Mouse (Mus musculus): ENCODE results near the gene 4930432M17Rik. TPM values are rescaled to one million over a fixed set of nuclear protein-coding genes. Genes with fewer than 3 reads are reported as not detected.

The 4930432M17Rik gene
- polyA plus RNA-seq, 2 experiments = not detected

DNA sequence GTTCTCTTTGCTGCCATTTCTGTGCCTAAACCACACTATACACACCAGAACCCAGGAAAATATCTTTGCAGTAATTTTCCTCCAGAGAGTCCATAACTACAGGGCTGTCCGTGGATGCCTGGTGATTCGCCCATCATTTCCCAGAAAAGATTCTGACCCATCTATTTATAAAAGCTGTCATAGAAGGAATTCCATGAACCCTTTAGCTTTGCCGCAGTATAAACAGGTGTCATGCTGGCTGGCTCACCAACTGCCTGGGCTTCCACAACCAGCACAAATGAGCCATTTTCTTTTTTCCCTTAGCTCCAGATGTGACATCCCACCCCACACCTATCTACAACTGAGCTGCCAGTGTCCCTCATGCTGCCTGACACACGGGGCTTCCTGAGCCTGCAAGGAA lies 14.0 kb downstream of the 4930432M17Rik start:
- 71% methylated on average over 4 of the region's 4 CpGs for WGBS
- no peak overlapping the region for H3K9ac ChIP-seq (ENCODE audit: low read depth, low read length, severe bottlenecking)
- no peaks in the 10 kb centered on the region for H3K4me1 ChIP-seq (ENCODE audit: control insufficient read depth, insufficient read depth, low read length)
- no peak overlapping the region for H3K4me3 ChIP-seq (replicated peaks; ENCODE audit: low read length)
- H3K9me3 ChIP-seq (ENCODE audit: control insufficient read depth, low read length) = no peaks in the 10 kb centered on the region
- ATAC-seq (ENCODE audit: low FRiP score, low read depth) (no peak), DNase-seq (ENCODE audit: low spot score) (no peak)
- no peaks in the 10 kb centered on the region for H3K36me3 ChIP-seq (ENCODE audit: control insufficient read depth, insufficient read depth, low read length)
- TF ChIP-seq POLR2A (IDR thresholded peaks at IDR 0.05; ENCODE audit: borderline replicate concordance, extremely low read depth, insufficient read depth, insufficient read length) = no peak
- no peak overlapping the region for H3K4me2 ChIP-seq (replicated peaks; ENCODE audit: low read depth, low read length, severe bottlenecking)
- H3K27me3 ChIP-seq (ENCODE audit: control insufficient read depth, insufficient read depth, low read length) = no peaks in the 10 kb centered on the region
- no peak overlapping the region for H3K27ac ChIP-seq (replicated peaks; ENCODE audit: low read depth, low read length)

DNA sequence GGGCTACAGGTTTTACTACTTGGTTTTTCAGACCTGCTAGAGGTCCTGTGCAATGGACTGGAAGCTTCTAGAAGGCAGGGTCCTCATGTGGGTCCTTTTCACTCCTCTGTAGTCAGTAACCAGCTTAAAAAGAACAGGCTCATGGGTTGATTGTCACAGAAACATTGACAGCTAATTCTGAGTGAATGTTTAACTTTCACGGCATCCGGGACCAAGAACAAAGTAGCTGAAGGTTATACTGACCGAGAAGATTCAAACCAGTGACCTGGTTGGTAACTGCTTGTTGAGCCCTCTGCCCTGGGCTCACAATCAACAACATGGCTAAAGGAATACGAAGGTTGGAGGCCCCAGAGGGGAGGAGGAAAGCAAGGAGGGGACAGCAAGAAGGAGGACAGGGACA lies 14.4 kb downstream of the 4930432M17Rik start:
- no peak overlapping the region for H3K4me2 ChIP-seq (replicated peaks; ENCODE audit: low read depth, low read length, severe bottlenecking)
- no peaks in the 10 kb centered on the region for H3K4me1 ChIP-seq (ENCODE audit: control insufficient read depth, insufficient read depth, low read length)
- no peak overlapping the region for H3K27ac ChIP-seq (replicated peaks; ENCODE audit: low read depth, low read length)
- H3K9ac ChIP-seq (ENCODE audit: low read depth, low read length, severe bottlenecking) = no peak overlapping the region
- no peaks in the 10 kb centered on the region for H3K27me3 ChIP-seq (ENCODE audit: control insufficient read depth, insufficient read depth, low read length)
- 85% methylated on average over 4 of the region's 4 CpGs for WGBS
- no peak overlapping the region for H3K4me3 ChIP-seq (replicated peaks; ENCODE audit: low read length)
- no peaks in the 10 kb centered on the region for H3K36me3 ChIP-seq (ENCODE audit: control insufficient read depth, insufficient read depth, low read length)
- no peak for TF ChIP-seq POLR2A (IDR thresholded peaks at IDR 0.05; ENCODE audit: borderline replicate concordance, extremely low read depth, insufficient read depth, insufficient read length)
- DNase-seq (ENCODE audit: low spot score) (no peak), ATAC-seq (ENCODE audit: low FRiP score, low read depth) (no peak)
- no peaks in the 10 kb centered on the region for H3K9me3 ChIP-seq (ENCODE audit: control insufficient read depth, low read length)

DNA sequence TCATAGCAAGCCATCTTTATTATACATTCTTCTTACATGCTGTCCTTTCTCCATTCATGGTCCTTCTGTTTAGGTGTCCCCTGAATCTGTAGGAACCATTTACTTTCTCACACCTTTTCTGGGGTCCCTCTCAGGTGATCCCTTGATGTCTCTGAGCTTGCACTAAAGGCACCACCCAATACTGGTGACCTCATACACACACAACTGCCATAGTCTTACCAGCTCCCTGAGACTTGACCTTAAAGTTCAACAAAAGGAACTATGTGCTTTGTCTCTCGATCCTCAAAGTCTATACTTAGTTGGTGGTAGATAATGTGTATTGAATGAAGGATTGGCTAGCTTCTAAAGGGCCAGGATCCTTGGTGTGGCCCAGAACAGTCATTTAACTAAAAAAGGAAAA lies 15.4 kb downstream of the 4930432M17Rik start:
- no peak for TF ChIP-seq POLR2A (IDR thresholded peaks at IDR 0.05; ENCODE audit: borderline replicate concordance, extremely low read depth, insufficient read depth, insufficient read length)
- Histone ChIP-seq H3K9ac (ENCODE audit: low read depth, low read length, severe bottlenecking) (no peak overlapping the region), H3K27ac (replicated peaks; ENCODE audit: low read depth, low read length) (no peak overlapping the region), H3K4me3 (replicated peaks; ENCODE audit: low read length) (no peak overlapping the region), H3K4me1 (ENCODE audit: control insufficient read depth, insufficient read depth, low read length) (no peaks in the 10 kb centered on the region), H3K4me2 (replicated peaks; ENCODE audit: low read depth, low read length, severe bottlenecking) (no peak overlapping the region), H3K27me3 (ENCODE audit: control insufficient read depth, insufficient read depth, low read length) (no peaks in the 10 kb centered on the region), H3K36me3 (ENCODE audit: control insufficient read depth, insufficient read depth, low read length) (no peaks in the 10 kb centered on the region), H3K9me3 (ENCODE audit: control insufficient read depth, low read length) (no peaks in the 10 kb centered on the region)
- ATAC-seq (ENCODE audit: low FRiP score, low read depth) (no peak), DNase-seq (ENCODE audit: low spot score) (no peak)
- 92% methylated on average over 1 of the region's 1 CpGs for WGBS

DNA sequence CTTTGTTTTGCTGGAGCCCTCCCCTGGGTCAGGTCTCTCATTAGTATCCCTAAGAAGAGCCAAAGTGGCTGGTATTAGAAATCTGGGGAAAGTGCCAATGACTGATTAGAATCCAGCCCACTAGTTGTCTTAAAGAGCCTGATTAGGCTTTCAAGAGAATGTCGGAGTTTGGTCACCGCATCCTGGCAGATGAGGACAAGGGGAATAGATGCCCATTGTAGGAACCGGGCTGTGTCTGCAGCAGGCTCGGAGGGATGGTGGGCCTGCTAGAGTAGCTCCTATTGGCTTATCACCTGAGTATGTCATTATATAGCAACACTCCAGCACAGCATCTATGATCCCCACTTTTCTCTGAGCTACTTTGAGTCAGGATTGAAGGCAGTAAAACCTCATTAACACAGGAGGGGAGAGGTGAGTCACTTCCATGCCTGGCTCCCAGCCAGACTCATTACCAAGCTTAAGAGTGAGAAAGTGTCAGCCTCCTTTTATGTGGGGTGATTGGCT lies 15.9 kb downstream of the 4930432M17Rik start:
- Histone ChIP-seq H3K4me1 (ENCODE audit: control insufficient read depth, insufficient read depth, low read length) (no peaks in the 10 kb centered on the region), H3K9me3 (ENCODE audit: control insufficient read depth, low read length) (no peaks in the 10 kb centered on the region), H3K27me3 (ENCODE audit: control insufficient read depth, insufficient read depth, low read length) (no peaks in the 10 kb centered on the region), H3K36me3 (ENCODE audit: control insufficient read depth, insufficient read depth, low read length) (no peaks in the 10 kb centered on the region), H3K9ac (ENCODE audit: low read depth, low read length, severe bottlenecking) (no peak overlapping the region), H3K4me2 (replicated peaks; ENCODE audit: low read depth, low read length, severe bottlenecking) (no peak overlapping the region), H3K27ac (replicated peaks; ENCODE audit: low read depth, low read length) (no peak overlapping the region), H3K4me3 (replicated peaks; ENCODE audit: low read length) (no peak overlapping the region)
- no peak for TF ChIP-seq POLR2A (IDR thresholded peaks at IDR 0.05; ENCODE audit: borderline replicate concordance, extremely low read depth, insufficient read depth, insufficient read length)
- ATAC-seq (ENCODE audit: low FRiP score, low read depth) (no peak), DNase-seq (ENCODE audit: low spot score) (no peak)
- 58% methylated on average over 4 of the region's 4 CpGs for WGBS

DNA sequence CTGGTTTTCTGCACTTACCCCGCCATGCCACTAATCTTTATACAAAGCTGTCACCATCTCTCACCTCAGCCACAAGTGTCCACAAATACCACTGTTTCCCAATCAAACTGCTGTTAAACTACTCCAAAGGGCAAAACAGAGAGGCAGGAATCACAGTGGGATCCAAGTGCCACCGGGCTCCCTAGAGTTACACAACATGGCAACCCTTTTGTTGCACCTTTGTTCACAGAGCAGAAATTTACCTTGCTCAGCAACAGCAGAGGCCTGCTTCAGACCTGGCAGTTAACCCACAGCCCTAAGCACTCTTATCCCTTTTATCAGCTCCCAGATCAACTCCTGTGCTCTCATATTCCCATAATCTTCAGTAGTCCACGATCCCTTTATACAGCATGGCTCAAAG lies 17.2 kb downstream of the 4930432M17Rik start:
- Histone ChIP-seq H3K27ac (replicated peaks; ENCODE audit: low read depth, low read length) (no peak overlapping the region), H3K9ac (ENCODE audit: low read depth, low read length, severe bottlenecking) (no peak overlapping the region), H3K36me3 (ENCODE audit: control insufficient read depth, insufficient read depth, low read length) (no peaks in the 10 kb centered on the region), H3K4me1 (ENCODE audit: control insufficient read depth, insufficient read depth, low read length) (no peaks in the 10 kb centered on the region), H3K27me3 (ENCODE audit: control insufficient read depth, insufficient read depth, low read length) (no peaks in the 10 kb centered on the region), H3K9me3 (ENCODE audit: control insufficient read depth, low read length) (no peaks in the 10 kb centered on the region), H3K4me2 (replicated peaks; ENCODE audit: low read depth, low read length, severe bottlenecking) (no peak overlapping the region), H3K4me3 (replicated peaks; ENCODE audit: low read length) (no peak overlapping the region)
- no peak for TF ChIP-seq POLR2A (IDR thresholded peaks at IDR 0.05; ENCODE audit: borderline replicate concordance, extremely low read depth, insufficient read depth, insufficient read length)
- ATAC-seq (ENCODE audit: low FRiP score, low read depth) (no peak), DNase-seq (ENCODE audit: low spot score) (no peak)
- 82% methylated on average over 3 of the region's 3 CpGs for WGBS

DNA sequence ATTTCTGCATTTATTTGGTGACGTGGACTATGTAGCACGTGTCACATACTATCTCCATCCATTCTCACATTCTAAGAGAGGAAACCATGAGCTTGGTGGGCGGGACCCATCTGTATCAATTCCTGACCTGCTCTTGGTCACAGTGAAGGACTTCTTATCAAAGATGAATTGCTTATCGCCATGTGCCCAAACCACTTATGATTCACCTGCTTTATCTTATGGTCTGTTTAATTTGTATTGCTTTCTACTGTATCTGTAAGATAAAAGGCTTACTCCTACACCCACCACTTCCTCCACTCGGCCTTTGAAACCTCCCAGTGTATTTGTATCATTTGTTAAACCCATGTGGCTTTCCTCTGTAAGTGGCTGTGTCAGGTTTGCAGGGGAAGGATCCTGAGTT lies 18.5 kb downstream of the 4930432M17Rik start:
- no peak for ATAC-seq (ENCODE audit: low FRiP score, low read depth)
- no peaks in the 10 kb centered on the region for H3K27me3 ChIP-seq (ENCODE audit: control insufficient read depth, insufficient read depth, low read length)
- no peaks in the 10 kb centered on the region for H3K4me1 ChIP-seq (ENCODE audit: control insufficient read depth, insufficient read depth, low read length)
- no peaks in the 10 kb centered on the region for H3K36me3 ChIP-seq (ENCODE audit: control insufficient read depth, insufficient read depth, low read length)
- H3K4me3 ChIP-seq (replicated peaks; ENCODE audit: low read length) = no peak overlapping the region
- H3K9me3 ChIP-seq (ENCODE audit: control insufficient read depth, low read length) = no peaks in the 10 kb centered on the region
- TF ChIP-seq POLR2A (IDR thresholded peaks at IDR 0.05; ENCODE audit: borderline replicate concordance, extremely low read depth, insufficient read depth, insufficient read length) = no peak
- H3K4me2 ChIP-seq (replicated peaks; ENCODE audit: low read depth, low read length, severe bottlenecking) = no peak overlapping the region
- H3K27ac ChIP-seq (replicated peaks; ENCODE audit: low read depth, low read length) = no peak overlapping the region
- no peak for DNase-seq (ENCODE audit: low spot score)
- no peak overlapping the region for H3K9ac ChIP-seq (ENCODE audit: low read depth, low read length, severe bottlenecking)
- WGBS = 80% methylated on average over 5 of the region's 5 CpGs

All from limb, embryonic 14.5 days (tissue).